Mouse (Mus musculus): Measurements from ENCODE around the gene Tcl1b2.
A peak's percentile ranks its signal among the peaks of the same experiment; 100 is the strongest.
"Not testable (repeated sequence)": the region's sequence is repeated elsewhere in the genome, so short reads cannot be mapped to it uniquely, and the experiment has no call there.

Gene Tcl1b2

DNA sequence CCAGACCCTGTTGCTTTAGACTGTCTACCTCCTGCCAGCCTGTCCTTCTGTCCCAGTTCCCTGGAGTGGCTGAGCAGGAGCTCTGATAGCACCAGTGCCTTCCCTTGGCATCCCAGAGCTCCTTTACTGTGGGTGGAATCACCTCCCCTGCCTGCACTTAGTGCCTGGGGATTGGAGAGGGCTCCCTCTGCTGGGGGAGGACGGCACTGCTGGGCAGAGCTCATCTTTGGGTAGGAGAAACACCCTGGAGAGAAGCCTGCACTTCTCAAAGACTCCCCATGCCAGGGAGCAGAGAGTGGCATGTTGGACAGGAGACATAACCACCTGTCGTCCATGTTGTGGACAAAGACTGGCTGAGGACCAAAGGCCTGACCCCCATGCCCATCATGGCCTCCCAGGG lies 28.5 kb downstream of the Tcl1b2 start:
- DNase-seq (ENCODE audit: low spot score): peak; percentile 6

DNA sequence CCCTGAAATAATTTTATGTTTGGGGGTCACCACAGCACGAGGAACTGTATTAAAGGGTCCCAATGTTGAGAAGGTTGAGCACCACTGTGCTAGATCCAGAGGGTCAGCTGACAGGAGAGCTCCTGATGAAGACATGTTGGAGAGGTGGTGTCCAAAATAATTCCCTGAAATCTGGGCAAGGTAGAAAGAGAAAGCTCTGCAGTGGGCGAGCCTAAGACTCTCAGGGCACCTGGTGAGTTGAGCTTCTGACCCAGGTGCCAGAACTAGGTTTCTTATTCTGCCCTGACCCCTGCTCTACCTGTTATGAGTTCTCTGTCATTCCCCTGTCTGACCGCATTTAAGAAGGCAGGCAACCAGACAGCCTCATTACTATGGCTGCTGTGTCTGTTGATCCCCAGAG lies 30.2 kb downstream of the Tcl1b2 start, which contains the start of gene Tcl1b5:
Tcl1b5 (plus strand) TSS at position 301 of the 400 bp plus-strand sequence.
- not testable (repeated sequence) for DNase-seq (ENCODE audit: low spot score)

DNA sequence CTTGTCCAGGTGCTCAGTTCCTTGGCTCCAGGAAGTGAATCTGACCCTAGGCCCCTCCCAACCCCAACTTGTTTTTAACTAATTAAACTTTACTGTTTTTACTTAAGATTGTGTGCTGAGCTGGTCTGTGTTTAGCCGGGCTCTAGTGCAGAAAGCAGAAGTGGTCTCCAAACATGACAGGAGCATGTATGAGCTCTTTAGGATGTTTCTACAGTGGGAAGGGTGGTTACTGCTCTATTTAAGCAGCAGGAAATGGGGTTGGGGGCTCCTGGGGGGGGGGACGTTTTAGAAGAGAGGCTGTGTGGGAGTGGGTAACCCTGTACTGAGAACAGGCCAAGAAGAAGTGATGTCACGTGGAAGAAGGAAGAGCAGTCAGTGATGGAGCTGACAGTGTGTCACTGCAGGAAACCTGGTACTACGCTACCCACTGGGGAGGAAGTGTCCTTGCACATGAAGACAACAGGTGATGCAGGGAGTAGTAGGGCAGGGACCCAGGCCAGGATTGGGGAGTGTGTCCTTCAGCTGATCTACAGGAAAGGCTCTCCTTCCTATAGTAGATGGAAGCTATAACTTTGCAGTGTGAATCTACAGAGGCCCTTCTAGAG lies 35.3 kb downstream of the Tcl1b2 start:
- not testable (repeated sequence) for DNase-seq (ENCODE audit: low spot score)

DNA sequence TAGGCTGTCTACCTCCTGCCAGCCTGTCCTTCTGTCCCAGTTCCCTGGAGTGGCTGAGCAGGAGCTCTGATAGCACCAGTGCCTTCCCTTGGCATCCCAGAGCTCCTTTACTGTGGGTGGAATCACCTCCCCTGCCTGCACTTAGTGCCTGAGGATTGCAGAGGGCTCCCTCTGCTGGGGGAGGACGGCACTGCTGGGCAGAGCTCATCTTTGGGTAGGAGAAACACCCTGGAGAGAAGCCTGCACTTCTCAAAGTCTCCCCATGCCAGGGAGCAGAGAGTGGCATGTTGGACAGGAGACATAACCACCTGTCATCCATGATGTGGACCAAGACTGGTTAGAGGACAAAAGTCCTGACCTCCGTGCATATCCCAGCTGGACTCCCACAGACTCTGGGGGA lies 43.2 kb downstream of the Tcl1b2 start:
- not testable (repeated sequence) for DNase-seq (ENCODE audit: low spot score)

DNA sequence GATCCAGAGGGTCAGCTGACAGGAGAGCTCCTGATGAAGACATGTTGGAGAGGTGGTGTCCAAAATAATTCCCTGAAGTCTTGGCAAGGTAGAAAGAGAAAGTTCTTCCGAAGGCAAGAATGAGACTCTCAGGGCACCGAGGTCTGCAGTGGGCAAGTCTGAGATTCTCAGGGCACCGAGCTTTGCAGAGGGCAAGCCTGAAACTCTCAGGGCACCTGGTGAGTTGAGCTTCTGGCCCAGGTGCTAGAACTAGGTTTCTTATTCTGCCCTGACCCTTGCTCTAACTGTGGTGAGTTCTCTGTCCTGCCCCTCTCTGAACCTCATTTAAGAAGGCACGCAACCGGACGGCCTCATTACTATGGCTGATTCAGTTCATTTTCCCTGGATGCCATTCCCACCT lies 44.9 kb downstream of the Tcl1b2 start, which contains the start of gene Tcl1b3:
Tcl1b3 (plus strand) TSS at position 301 of the 400 bp plus-strand sequence.
- not testable (repeated sequence) for DNase-seq (ENCODE audit: low spot score)

DNA sequence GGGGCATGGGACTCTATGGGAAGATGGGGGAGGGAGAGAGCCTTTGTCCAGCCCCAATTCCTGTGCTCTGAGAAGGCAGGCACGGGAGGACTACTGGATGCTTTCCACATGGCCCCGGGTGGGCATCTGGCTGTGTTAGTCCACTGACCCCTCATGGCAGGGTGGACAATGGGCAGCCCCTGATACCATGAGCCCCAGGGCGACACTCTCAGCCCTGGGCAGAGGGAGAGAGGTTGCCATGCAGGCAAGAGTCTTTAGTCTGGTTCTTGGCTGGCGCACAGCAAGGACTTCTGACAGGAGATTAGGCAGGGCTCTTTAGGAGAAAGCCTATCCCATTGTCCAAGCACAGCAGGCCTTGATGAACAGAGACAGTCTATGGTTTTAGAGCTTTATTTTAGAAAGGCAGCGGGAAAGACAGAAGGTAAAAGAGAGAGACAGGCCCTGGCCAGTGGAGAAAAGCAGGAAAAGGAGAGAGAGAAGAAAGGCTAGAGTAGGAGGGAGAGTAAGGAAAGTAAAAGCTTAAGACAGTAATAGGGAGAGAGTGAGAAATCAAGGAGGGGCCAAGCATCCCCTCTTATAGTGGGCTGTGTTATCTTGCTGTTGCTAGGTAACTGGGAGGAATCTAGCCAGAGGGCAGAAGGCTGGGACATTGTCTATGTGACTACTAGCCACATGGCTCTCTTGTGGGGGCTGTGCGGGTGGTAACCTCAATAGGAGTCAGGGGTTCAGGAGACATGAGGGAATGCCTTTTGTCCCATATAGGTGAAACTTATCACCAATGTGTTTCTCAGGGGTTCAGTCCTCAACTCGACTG lies 54.1 kb downstream of the Tcl1b2 start:
- DNase-seq (ENCODE audit: low spot score): peak; percentile 5

DNA sequence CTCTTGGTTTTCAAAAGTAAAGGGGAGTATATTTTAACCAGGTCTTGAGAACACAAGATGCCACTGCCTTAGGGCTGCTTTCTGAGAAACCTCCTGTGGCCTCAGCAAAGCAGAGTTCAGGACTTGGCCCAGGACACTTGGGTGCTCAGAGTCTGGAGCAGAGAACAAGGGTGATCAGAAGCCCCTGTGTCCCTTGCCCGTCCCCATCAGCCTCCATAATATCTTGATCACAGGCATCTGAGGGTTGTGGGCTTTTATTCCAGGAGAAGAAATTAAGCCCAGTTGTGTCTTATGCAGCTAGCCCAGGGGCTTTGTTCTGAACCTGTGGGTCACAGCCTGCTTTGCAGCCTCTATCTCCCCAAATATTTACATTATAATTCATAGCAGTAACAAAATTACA lies 55.8 kb downstream of the Tcl1b2 start, which contains the start of gene Tcl1b4:
Tcl1b4 (plus strand) TSS at position 301 of the 400 bp plus-strand sequence.
- DNase-seq (ENCODE audit: low spot score): not testable (repeated sequence)
